Mouse (Mus musculus) myocyte (in vitro differentiated cells): ENCODE measurements around the gene Olfr961. TPM values are rescaled to one million over a fixed set of nuclear protein-coding genes. Genes with fewer than 3 reads are reported as not detected.

Experiments
- H3K27me3 ChIP-seq: one replicate; pipeline ENCODE4 v1.6.1; 2011; ENCODE audit not compliant: control insufficient read depth, insufficient read depth, insufficient read length
- H3K36me3 ChIP-seq: one replicate; pipeline ENCODE4 v1.6.1; 2011; ENCODE audit not compliant: control insufficient read depth, insufficient read depth
- H3K4me2 ChIP-seq: one replicate; pipeline ENCODE4 v1.6.1; 2011; ENCODE audit warnings: low read depth, control low read depth
- H3K4me3 ChIP-seq: one replicate; pipeline ENCODE4 v1.5.1; 2011; ENCODE audit warnings: mild to moderate bottlenecking, control low read depth, moderate library complexity
- H3K79me2 ChIP-seq: one replicate; pipeline ENCODE4 v1.6.1; 2011; ENCODE audit not compliant: control insufficient read depth, insufficient read depth
- H3ac ChIP-seq: one replicate; pipeline ENCODE4 v1.6.1; 2011; ENCODE audit not compliant: control insufficient read depth, insufficient read length
- CEBPB ChIP-seq: IDR thresholded peaks from 2 replicates; pipeline ENCODE4 v1.6.1; 2011; ENCODE audit warnings: mild to moderate bottlenecking, moderate library complexity; ENCODE audit not compliant: poor library complexity, insufficient read depth, severe bottlenecking
- E2F4 ChIP-seq: IDR thresholded peaks from one replicate; pipeline ENCODE4 v1.6.1; 2011; ENCODE audit warnings: mild to moderate bottlenecking, control low read depth, moderate library complexity; ENCODE audit not compliant: insufficient read depth
- MAX ChIP-seq: IDR thresholded peaks from one replicate; pipeline ENCODE4 v1.6.1; 2011; ENCODE audit warnings: low read depth, mild to moderate bottlenecking, control low read depth
- MYOD1 ChIP-seq, 3 experiments: IDR thresholded peaks; one replicate each; pipeline ENCODE4 v1.6.1; 2011; ENCODE audit warnings: control low read depth in 2 of 3, low read depth in 2 of 3, mild to moderate bottlenecking in 2 of 3, moderate library complexity in 1 of 3; ENCODE audit not compliant: insufficient read length in 2 of 3, control insufficient read depth in 1 of 3
- MYOG ChIP-seq, 3 experiments: IDR thresholded peaks; one replicate each; pipeline ENCODE4 v1.6.1; 2011; ENCODE audit warnings: control low read depth in 2 of 3, low read depth in 2 of 3, mild to moderate bottlenecking in 2 of 3; ENCODE audit not compliant: insufficient read length in 2 of 3, control insufficient read depth in 1 of 3, insufficient read depth in 1 of 3
- POLR2A ChIP-seq: IDR thresholded peaks from one replicate; pipeline ENCODE4 v1.6.1; 2011; ENCODE audit warnings: low read depth, mild to moderate bottlenecking, control low read depth, moderate library complexity; ENCODE audit not compliant: insufficient read length
- POLR2AphosphoS2 ChIP-seq: IDR thresholded peaks from one replicate; pipeline ENCODE4 v1.6.1; 2011; ENCODE audit warnings: low read depth, control low read depth; ENCODE audit not compliant: insufficient read length
- REST ChIP-seq: IDR thresholded peaks from one replicate; pipeline ENCODE4 v1.6.1; 2011; ENCODE audit warnings: mild to moderate bottlenecking, control low read depth, moderate library complexity; ENCODE audit not compliant: insufficient read depth, insufficient read length
- SRF ChIP-seq: IDR thresholded peaks from one replicate; pipeline ENCODE4 v1.6.1; 2011; ENCODE audit warnings: low read depth; ENCODE audit not compliant: control insufficient read depth, insufficient read length
- TCF12 ChIP-seq: IDR thresholded peaks from one replicate; pipeline ENCODE4 v1.6.1; 2011; ENCODE audit warnings: mild to moderate bottlenecking, control low read depth; ENCODE audit not compliant: poor library complexity, insufficient read depth, severe bottlenecking
- TCF3 ChIP-seq: IDR thresholded peaks from one replicate; pipeline ENCODE4 v1.6.1; 2011; ENCODE audit warnings: low read depth, control low read depth; ENCODE audit not compliant: insufficient read length
- USF1 ChIP-seq: IDR thresholded peaks from one replicate; pipeline ENCODE4 v1.6.1; 2011; ENCODE audit warnings: low read depth, mild to moderate bottlenecking, control low read depth, moderate library complexity
- polyA plus RNA-seq: library from polyadenylated mRNA; unstranded; fragments of >200 nt; fragmentation: generic; extraction: Trizol; gene quantifications from one replicate; pipeline ENCODE4 v1.2.1, GENCODE M21; 2012; ENCODE audit warnings: missing spikeins

Gene Olfr961
- polyA plus RNA-seq, 1 experiment: not detected

DNA sequence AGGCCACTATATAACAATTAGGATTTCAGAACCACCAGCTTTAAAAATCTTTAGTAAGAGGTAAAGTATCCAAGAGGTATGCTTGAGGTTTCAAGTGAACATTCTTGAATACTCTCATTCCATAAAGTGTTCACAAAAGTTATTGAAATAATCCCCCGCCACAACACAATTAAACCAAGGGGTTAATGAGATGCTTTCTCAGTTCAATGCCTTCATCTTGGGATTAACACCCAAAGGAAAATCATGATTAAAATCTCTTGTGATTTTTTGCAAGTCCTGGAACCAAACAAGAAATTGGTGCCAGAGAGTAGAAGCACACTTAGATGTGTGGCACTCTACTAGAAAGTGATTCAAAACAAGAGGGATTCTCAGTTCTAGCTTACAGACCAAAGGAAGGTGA lies 22.0 kb downstream of the Olfr961 start, which contains the start of gene Olfr963:
Gene Olfr963 (plus strand): TSS at position 301 of the 400 bp plus-strand sequence.
- no peaks in the 10 kb centered on the region for H3K27me3 ChIP-seq
- no peak for TF ChIP-seq POLR2A
- no peak for TF ChIP-seq SRF
- no peak for TF ChIP-seq E2F4
- no peak for TF ChIP-seq TCF3
- no peak for TF ChIP-seq MYOG (IDR thresholded peaks at IDR 0.05; ENCODE audit: control insufficient read depth in 1 of 3, insufficient read depth in 1 of 3, insufficient read length in 2 of 3, low read depth in 2 of 3)
- no peak for TF ChIP-seq MYOD1 (IDR thresholded peaks at IDR 0.05; ENCODE audit: control insufficient read depth in 1 of 3, insufficient read length in 2 of 3, low read depth in 2 of 3)
- no peak for TF ChIP-seq POLR2AphosphoS2
- H3ac ChIP-seq: no peak within 1 kb of the TSS
- H3K4me2 ChIP-seq: no peak within 1 kb of the TSS
- no peaks in the 10 kb centered on the region for H3K36me3 ChIP-seq
- H3K79me2 ChIP-seq: no peaks in the 10 kb centered on the region
- no peak within 1 kb of the TSS for H3K4me3 ChIP-seq

DNA sequence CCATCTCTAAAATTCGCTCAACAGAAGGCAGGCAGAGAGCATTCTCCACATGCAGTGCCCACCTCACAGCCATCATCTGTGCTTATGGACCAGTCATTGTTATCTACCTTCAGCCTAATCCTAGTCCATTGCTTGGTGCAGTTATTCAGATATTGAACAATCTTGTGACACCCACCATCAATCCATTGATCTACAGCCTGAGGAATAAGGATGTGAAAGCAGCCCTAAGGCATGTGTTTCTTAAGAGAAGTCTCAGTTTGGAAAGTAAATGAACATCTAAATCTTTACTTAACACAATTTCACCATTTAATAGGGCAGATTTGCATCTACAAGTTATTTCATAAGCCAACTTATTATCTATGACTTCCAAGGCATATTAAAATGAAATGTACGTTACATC lies 24.8 kb downstream of the Olfr961 start:
- TF ChIP-seq REST: no peak
- no peak for TF ChIP-seq POLR2A
- no peak for TF ChIP-seq MYOG (IDR thresholded peaks at IDR 0.05; ENCODE audit: control insufficient read depth in 1 of 3, insufficient read depth in 1 of 3, insufficient read length in 2 of 3, low read depth in 2 of 3)
- no peak for TF ChIP-seq MYOD1 (IDR thresholded peaks at IDR 0.05; ENCODE audit: control insufficient read depth in 1 of 3, insufficient read length in 2 of 3, low read depth in 2 of 3)
- no peak for TF ChIP-seq CEBPB
- TF ChIP-seq POLR2AphosphoS2: no peak
- TF ChIP-seq MAX: no peak
- TF ChIP-seq TCF3: no peak
- TF ChIP-seq TCF12: no peak
- no peak for TF ChIP-seq USF1
- TF ChIP-seq E2F4: no peak
- no peak for TF ChIP-seq SRF
- H3K79me2 ChIP-seq: no peaks in the 10 kb centered on the region
- no peak overlapping the region for H3K4me2 ChIP-seq
- no peak overlapping the region for H3K4me3 ChIP-seq
- no peaks in the 10 kb centered on the region for H3K36me3 ChIP-seq
- H3ac ChIP-seq: no peak overlapping the region
- H3K27me3 ChIP-seq: no peaks in the 10 kb centered on the region

DNA sequence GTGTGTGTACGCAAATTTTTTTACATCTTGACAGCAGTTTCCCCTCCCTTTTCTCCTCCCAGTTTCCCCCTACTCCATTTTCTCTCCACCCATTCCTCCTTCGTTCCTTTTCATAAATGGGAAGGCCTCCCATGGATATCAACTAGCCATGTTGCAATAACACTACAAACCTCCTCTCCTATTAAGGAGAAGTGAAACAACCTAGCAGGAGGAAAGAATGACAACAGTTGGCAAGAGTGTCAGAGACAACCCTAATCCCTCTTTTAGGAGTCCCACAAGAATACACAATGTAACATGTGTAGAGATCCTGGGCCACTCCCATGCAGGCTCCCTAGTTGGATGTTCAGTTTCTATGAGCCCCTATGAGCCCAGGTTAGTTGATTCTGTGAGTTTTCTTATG lies 29.9 kb downstream of the Olfr961 start:
- no peaks in the 10 kb centered on the region for H3K79me2 ChIP-seq
- TF ChIP-seq POLR2AphosphoS2: no peak
- TF ChIP-seq TCF12: no peak
- TF ChIP-seq E2F4: no peak
- TF ChIP-seq REST: no peak
- TF ChIP-seq USF1: no peak
- TF ChIP-seq MYOG (IDR thresholded peaks at IDR 0.05; ENCODE audit: control insufficient read depth in 1 of 3, insufficient read depth in 1 of 3, insufficient read length in 2 of 3, low read depth in 2 of 3): no peak
- TF ChIP-seq SRF: no peak
- no peak for TF ChIP-seq MAX
- no peak for TF ChIP-seq CEBPB
- TF ChIP-seq MYOD1 (IDR thresholded peaks at IDR 0.05; ENCODE audit: control insufficient read depth in 1 of 3, insufficient read length in 2 of 3, low read depth in 2 of 3): no peak
- H3K36me3 ChIP-seq: no peaks in the 10 kb centered on the region
- no peak overlapping the region for H3K4me2 ChIP-seq
- no peaks in the 10 kb centered on the region for H3K27me3 ChIP-seq
- H3ac ChIP-seq: no peak overlapping the region
- no peak overlapping the region for H3K4me3 ChIP-seq

DNA sequence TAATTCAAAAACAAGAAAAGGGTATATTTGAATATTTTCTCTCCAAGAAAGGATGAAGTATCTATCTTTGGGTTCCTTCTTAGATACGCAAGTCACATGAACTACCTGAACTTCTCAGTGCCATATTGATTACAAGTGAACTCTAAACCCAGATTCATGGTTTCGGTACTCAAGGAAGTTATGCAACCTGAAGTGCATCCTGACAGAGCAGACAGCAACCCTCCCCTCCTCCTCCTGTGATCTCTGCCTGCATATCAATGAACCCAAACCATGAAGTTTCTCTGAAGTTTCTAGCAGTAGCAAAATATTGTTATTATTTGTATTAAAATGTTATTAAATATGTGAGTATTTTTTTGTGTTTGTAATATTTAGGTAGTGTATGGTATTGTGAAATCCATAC lies 33.7 kb downstream of the Olfr961 start:
- no peak overlapping the region for H3K4me3 ChIP-seq
- H3ac ChIP-seq: no peak overlapping the region
- no peaks in the 10 kb centered on the region for H3K79me2 ChIP-seq
- no peaks in the 10 kb centered on the region for H3K36me3 ChIP-seq
- no peaks in the 10 kb centered on the region for H3K27me3 ChIP-seq
- TF ChIP-seq POLR2A (no peak), MAX (no peak), TCF3 (no peak), TCF12 (no peak), REST (no peak), E2F4 (no peak), SRF (no peak), CEBPB (no peak), MYOD1 (IDR thresholded peaks at IDR 0.05; ENCODE audit: control insufficient read depth in 1 of 3, insufficient read length in 2 of 3, low read depth in 2 of 3) (no peak), USF1 (no peak), POLR2AphosphoS2 (no peak), MYOG (IDR thresholded peaks at IDR 0.05; ENCODE audit: control insufficient read depth in 1 of 3, insufficient read depth in 1 of 3, insufficient read length in 2 of 3, low read depth in 2 of 3) (no peak)
- no peak overlapping the region for H3K4me2 ChIP-seq
